Mouse (Mus musculus) megakaryocyte, embryonic 14.5 days (primary cell): Measurements from ENCODE around the gene Anapc16.

Experiments used
- FLI1 ChIP-seq: IDR thresholded peaks from 2 replicates; pipeline ENCODE4 v1.6.1; 2012; ENCODE audit warnings: low read length, inconsistent platforms, mixed read lengths
- GATA1 ChIP-seq: IDR thresholded peaks from 3 replicates; pipeline ENCODE4 v1.6.1; 2012; ENCODE audit warnings: mixed read lengths, low read length, inconsistent platforms, borderline replicate concordance

GRCm38 (mm10) chr10:60019299-60019698, 16.4 kb upstream of the Anapc16 start:
- TF ChIP-seq GATA1 (no peak), FLI1 (no peak)
